Mouse (Mus musculus): ENCODE data around the gene Castor1. TPM values are rescaled to one million over a fixed set of nuclear protein-coding genes. Genes with fewer than 3 reads are reported as not detected.
A peak's percentile ranks its signal among the peaks of the same experiment; 100 is the strongest.

The Castor1 gene
- total RNA-seq, 2 experiments from 2014 or later: 8.7 to 9.8 TPM

GRCm38 (mm10) chr11:4261188-4261494 is 43.1 kb downstream of the Castor1 start:
- peak; percentile 70 to 74 for DNase-seq (ENCODE audit: low spot score in 2 of 2)

GRCm38 (mm10) chr11:4261969-4262368 is 43.9 kb downstream of the Castor1 start:
- peak in 1 of 2 experiments; percentile 59 for DNase-seq (ENCODE audit: low spot score in 2 of 2)

GRCm38 (mm10) chr11:4262847-4263246 is 44.8 kb downstream of the Castor1 start:
- DNase-seq (ENCODE audit: low spot score in 2 of 2): no peak

GRCm38 (mm10) chr11:4263296-4263695 is 45.3 kb downstream of the Castor1 start:
- DNase-seq (ENCODE audit: low spot score in 2 of 2): no peak

GRCm38 (mm10) chr11:4264066-4264465 is 46.0 kb downstream of the Castor1 start:
- peak in 1 of 2 experiments; percentile 70 for DNase-seq (ENCODE audit: low spot score in 2 of 2)

GRCm38 (mm10) chr11:4266271-4267201 is 48.5 kb downstream of the Castor1 start:
- peak in 1 of 2 experiments; percentile 50 for DNase-seq (ENCODE audit: low spot score in 2 of 2)

- no peak for DNase-seq (ENCODE audit: low spot score in 2 of 2)
These were observed 49.2 kb downstream of the Castor1 start for GRCm38 (mm10) chr11:4267202-4267578.

- no peak for DNase-seq (ENCODE audit: low spot score in 2 of 2)
These were observed 50.5 kb downstream of the Castor1 start for GRCm38 (mm10) chr11:4268500-4268899.

GRCm38 (mm10) chr11:4270744-4271459 is 52.9 kb downstream of the Castor1 start:
- peak in 1 of 2 experiments; percentile 68 for DNase-seq (ENCODE audit: low spot score in 2 of 2)

GRCm38 (mm10) chr11:4271544-4271943 is 53.5 kb downstream of the Castor1 start:
- DNase-seq (ENCODE audit: low spot score in 2 of 2): no peak

Other genes with a start within 250 kb of the Castor1 start
- not detected for gene 4930556J24Rik, start 241.4 kb upstream of the Castor1 start, total RNA-seq (2021)
- gene Gal3st1, start 234.6 kb upstream of the Castor1 start, total RNA-seq (2021): 1 to 10 TPM; 4.9 to 5.0 TPM
- gene Sec14l4, start 186.8 kb upstream of the Castor1 start, total RNA-seq (2021): under 1 TPM in 1 of 2 experiments, not detected in 1; 0.18 TPM
- not detected for gene Sec14l3, start 153.4 kb upstream of the Castor1 start, total RNA-seq (2021)
- gene Mtfp1, start 122.8 kb upstream of the Castor1 start, total RNA-seq (2021): 10 to 100 TPM in 1 of 2 experiments, 1 to 10 TPM in 1; 10.0 to 12.5 TPM
- gene Sec14l2, start 94.8 kb upstream of the Castor1 start, total RNA-seq (2021): 1 to 10 TPM; 2.3 to 2.6 TPM
- gene Rnf215, start 83.0 kb upstream of the Castor1 start, total RNA-seq (2021): 10 to 100 TPM; 12.8 to 18.1 TPM
- 10 to 100 TPM in 1 of 2 experiments, 1 to 10 TPM in 1; 8.7 to 10.3 TPM for gene Ccdc157, start 57.9 kb upstream of the Castor1 start, total RNA-seq (2021)
- 10 to 100 TPM; 41.2 to 50.6 TPM for gene Sf3a1, start 57.9 kb upstream of the Castor1 start, total RNA-seq (2021)
- gene Tbc1d10a, start 31.4 kb upstream of the Castor1 start, total RNA-seq (2021): 10 to 100 TPM; 10.1 to 12.2 TPM
- gene Osm, start 18.2 kb downstream of the Castor1 start, total RNA-seq (2021): under 1 TPM; 0.22 to 0.36 TPM
- gene Lif, start 39.3 kb downstream of the Castor1 start, total RNA-seq (2021): 1 to 10 TPM; 1.3 to 2.1 TPM
- under 1 TPM; 0.66 to 0.67 TPM for gene Hormad2, start 222.9 kb downstream of the Castor1 start, total RNA-seq (2021)

All from gastrocnemius, postnatal 4 days (tissue).